Mouse (Mus musculus): ENCODE data around the gene Daam1. TPM values are rescaled to one million over a fixed set of nuclear protein-coding genes. Genes with fewer than 3 reads are reported as not detected.

The Daam1 gene
- polyA plus RNA-seq, 1 experiment from 2014 or later: 5.0 TPM

- Histone ChIP-seq H3K27ac (no peak overlapping the region), H3K4me3 (replicated peaks; ENCODE audit: low read depth, low read length) (no peak overlapping the region), H3K4me1 (replicated peaks; ENCODE audit: insufficient read depth, low read length) (peaks cover 8% of the 10 kb centered on the region; the same call in 1 of the 2 replicates), H3K9ac (ENCODE audit: low read depth, low read length) (no peak overlapping the region), H3K36me3 (ENCODE audit: insufficient read depth, low read length) (no peaks in the 10 kb centered on the region), H3K9me3 (replicated peaks; ENCODE audit: low read length) (no peaks in the 10 kb centered on the region), H3K4me2 (ENCODE audit: low read length) (no peak overlapping the region), H3K27me3 (ENCODE audit: insufficient read depth, low read length) (no peaks in the 10 kb centered on the region)
- no peak for TF ChIP-seq CTCF (IDR thresholded peaks at IDR 0.05; ENCODE audit: low read depth)
- ATAC-seq (replicated peaks; ENCODE audit: low FRiP score, low read depth) (no peak), DNase-seq (ENCODE audit: low spot score) (no peak)
- WGBS: 95% methylated on average over 5 of the region's 5 CpGs
These were observed 78.1 kb downstream of the Daam1 start for GRCm38 (mm10) chr12:71908984-71909383.

GRCm38 (mm10) chr12:71910246-71910645 is 79.4 kb downstream of the Daam1 start:
- ATAC-seq (replicated peaks; ENCODE audit: low FRiP score, low read depth) (no peak), DNase-seq (ENCODE audit: low spot score) (no peak)
- H3K27ac ChIP-seq: no peak overlapping the region
- H3K27me3 ChIP-seq (ENCODE audit: insufficient read depth, low read length): no peaks in the 10 kb centered on the region
- no peak overlapping the region for H3K4me3 ChIP-seq (replicated peaks; ENCODE audit: low read depth, low read length)
- WGBS: 42% methylated on average over 7 of the region's 7 CpGs
- no peaks in the 10 kb centered on the region for H3K36me3 ChIP-seq (ENCODE audit: insufficient read depth, low read length)
- no peaks in the 10 kb centered on the region for H3K9me3 ChIP-seq (replicated peaks; ENCODE audit: low read length)
- H3K4me1 ChIP-seq (replicated peaks; ENCODE audit: insufficient read depth, low read length): peaks cover 8% of the 10 kb centered on the region; the same call in 1 of the 2 replicates
- TF ChIP-seq CTCF (IDR thresholded peaks at IDR 0.05; ENCODE audit: low read depth): no peak
- no peak overlapping the region for H3K4me2 ChIP-seq (ENCODE audit: low read length)
- no peak overlapping the region for H3K9ac ChIP-seq (ENCODE audit: low read depth, low read length)

- Histone ChIP-seq H3K4me3 (replicated peaks; ENCODE audit: low read depth, low read length) (no peak overlapping the region), H3K4me1 (replicated peaks; ENCODE audit: insufficient read depth, low read length) (peaks cover 5% of the 10 kb centered on the region; the same call in 1 of the 2 replicates), H3K27ac (no peak overlapping the region), H3K4me2 (ENCODE audit: low read length) (0 out of 2 replicates have a peak overlapping the region, but pooled peaks have one; percentile 13), H3K9me3 (replicated peaks; ENCODE audit: low read length) (no peaks in the 10 kb centered on the region), H3K27me3 (ENCODE audit: insufficient read depth, low read length) (no peaks in the 10 kb centered on the region), H3K36me3 (ENCODE audit: insufficient read depth, low read length) (peaks cover 5% of the 10 kb centered on the region; the same call in 1 of the 2 replicates), H3K9ac (ENCODE audit: low read depth, low read length) (no peak overlapping the region)
- 48% methylated on average over 1 of the region's 1 CpGs for WGBS
- no peak for DNase-seq (ENCODE audit: low spot score)
- ATAC-seq (replicated peaks; ENCODE audit: low FRiP score, low read depth): no peak
- no peak for TF ChIP-seq CTCF (IDR thresholded peaks at IDR 0.05; ENCODE audit: low read depth)
These were observed 81.4 kb downstream of the Daam1 start for GRCm38 (mm10) chr12:71912262-71912661.

- Histone ChIP-seq H3K4me2 (ENCODE audit: low read length) (no peak overlapping the region), H3K27ac (no peak overlapping the region), H3K9me3 (replicated peaks; ENCODE audit: low read length) (no peaks in the 10 kb centered on the region), H3K27me3 (ENCODE audit: insufficient read depth, low read length) (no peaks in the 10 kb centered on the region), H3K36me3 (ENCODE audit: insufficient read depth, low read length) (peaks cover 5% of the 10 kb centered on the region; the same call in 1 of the 2 replicates), H3K9ac (ENCODE audit: low read depth, low read length) (no peak overlapping the region), H3K4me3 (replicated peaks; ENCODE audit: low read depth, low read length) (no peak overlapping the region), H3K4me1 (replicated peaks; ENCODE audit: insufficient read depth, low read length) (no peaks in the 10 kb centered on the region)
- 60% methylated on average over 4 of the region's 4 CpGs for WGBS
- TF ChIP-seq CTCF (IDR thresholded peaks at IDR 0.05; ENCODE audit: low read depth): no peak
- DNase-seq (ENCODE audit: low spot score) (peak; percentile 47), ATAC-seq (replicated peaks; ENCODE audit: low FRiP score, low read depth) (no peak)
These were observed 88.3 kb downstream of the Daam1 start for GRCm38 (mm10) chr12:71919156-71919555.

GRCm38 (mm10) chr12:71919962-71920361 is 89.1 kb downstream of the Daam1 start:
- peaks cover 5% of the 10 kb centered on the region; the same call in 1 of the 2 replicates for H3K36me3 ChIP-seq (ENCODE audit: insufficient read depth, low read length)
- no peaks in the 10 kb centered on the region for H3K27me3 ChIP-seq (ENCODE audit: insufficient read depth, low read length)
- no peak overlapping the region for H3K4me2 ChIP-seq (ENCODE audit: low read length)
- DNase-seq (ENCODE audit: low spot score) (no peak), ATAC-seq (replicated peaks; ENCODE audit: low FRiP score, low read depth) (no peak)
- no peaks in the 10 kb centered on the region for H3K9me3 ChIP-seq (replicated peaks; ENCODE audit: low read length)
- no peak overlapping the region for H3K4me3 ChIP-seq (replicated peaks; ENCODE audit: low read depth, low read length)
- WGBS: 69% methylated on average over 3 of the region's 3 CpGs
- TF ChIP-seq CTCF (IDR thresholded peaks at IDR 0.05; ENCODE audit: low read depth): no peak
- H3K27ac ChIP-seq: no peak overlapping the region
- H3K4me1 ChIP-seq (replicated peaks; ENCODE audit: insufficient read depth, low read length): no peaks in the 10 kb centered on the region
- H3K9ac ChIP-seq (ENCODE audit: low read depth, low read length): no peak overlapping the region

GRCm38 (mm10) chr12:71922827-71923381 is 92.0 kb downstream of the Daam1 start:
- Histone ChIP-seq H3K9me3 (replicated peaks; ENCODE audit: low read length) (no peaks in the 10 kb centered on the region), H3K27me3 (ENCODE audit: insufficient read depth, low read length) (no peaks in the 10 kb centered on the region), H3K4me1 (replicated peaks; ENCODE audit: insufficient read depth, low read length) (0 out of 2 replicates have a peak, but pooled peaks cover 6% of the 10 kb centered on the region), H3K36me3 (ENCODE audit: insufficient read depth, low read length) (no peaks in the 10 kb centered on the region), H3K9ac (ENCODE audit: low read depth, low read length) (no peak overlapping the region), H3K4me3 (replicated peaks; ENCODE audit: low read depth, low read length) (no peak overlapping the region), H3K27ac (no peak overlapping the region), H3K4me2 (ENCODE audit: low read length) (no peak overlapping the region)
- 85% methylated on average over 5 of the region's 5 CpGs for WGBS
- no peak for DNase-seq (ENCODE audit: low spot score)
- no peak for TF ChIP-seq CTCF (IDR thresholded peaks at IDR 0.05; ENCODE audit: low read depth)
- no peak for ATAC-seq (replicated peaks; ENCODE audit: low FRiP score, low read depth)
